Mouse (Mus musculus) kidney, embryonic 16.5 days (tissue): ENCODE measurements around the gene Arntl2. TPM values are rescaled to one million over a fixed set of nuclear protein-coding genes. Genes with fewer than 3 reads are reported as not detected.
"Not testable (repeated sequence)": the region's sequence is repeated elsewhere in the genome, so short reads cannot be mapped to it uniquely, and the experiment has no call there.

Experiments used
- ATAC-seq: fragments of 200-750 bp; cut with Nextera tagmentation; 2 replicates; pipeline ENCODE4 v1.8.0; 2017; ENCODE audit warnings: moderate TSS enrichment; ENCODE audit not compliant: low FRiP score, low TSS enrichment
- H3K27ac ChIP-seq: fragments of 300-500 bp; sonication (generic); 2 replicates; pipeline ENCODE4 v1.5.1; 2014; ENCODE audit warnings: low read length
- H3K27me3 ChIP-seq: fragments of 300-500 bp; sonication (generic); 2 replicates; pipeline ENCODE4 v1.6.1; 2014; ENCODE audit warnings: low read length, control low read depth, mixed read lengths; ENCODE audit not compliant: insufficient read depth
- H3K36me3 ChIP-seq: fragments of 300-500 bp; sonication (generic); 2 replicates; pipeline ENCODE4 v1.6.1; 2014; ENCODE audit warnings: low read length, control low read depth, mixed read lengths; ENCODE audit not compliant: insufficient read depth
- H3K4me1 ChIP-seq: fragments of 300-500 bp; sonication (generic); 2 replicates; pipeline ENCODE4 v1.6.1; 2014; ENCODE audit warnings: low read length, control low read depth, mixed read lengths; ENCODE audit not compliant: insufficient read depth
- H3K4me2 ChIP-seq: fragments of 300-500 bp; sonication (generic); replicated peaks from 2 replicates; pipeline ENCODE4 v1.6.1; 2014; ENCODE audit warnings: low read depth, low read length
- H3K4me3 ChIP-seq: fragments of 300-500 bp; sonication (generic); 2 replicates; pipeline ENCODE4 v1.5.1; 2014; ENCODE audit warnings: mild to moderate bottlenecking, low read length
- H3K9ac ChIP-seq: fragments of 300-500 bp; sonication (generic); replicated peaks from 2 replicates; pipeline ENCODE4 v1.6.1; 2014; ENCODE audit warnings: low read length
- H3K9me3 ChIP-seq: fragments of 300-500 bp; sonication (generic); 2 replicates; pipeline ENCODE4 v1.6.1; 2016; ENCODE audit warnings: low read length, control low read depth
- WGBS: fragments of 180-500 bp; shearing (Covaris S2); extraction: QIAGEN DNeasy Blood & Tissue Kit; methylation state at CpG from one replicate; pipeline ENCODE4 v1.1.7; 2014; 5-methylcytosine and 5-hydroxymethylcytosine counted together
- polyA plus RNA-seq: library from polyadenylated mRNA; unstranded; fragments of >200 nt; fragmentation: Nextera tagmentation; extraction: Ambion mirVana; gene quantifications from 2 replicates; pipeline ENCODE4 v1.2.1, GENCODE M21; 2015

Arntl2 gene
- polyA plus RNA-seq, 1 experiment from 2014 or later: 3.0 TPM

DNA sequence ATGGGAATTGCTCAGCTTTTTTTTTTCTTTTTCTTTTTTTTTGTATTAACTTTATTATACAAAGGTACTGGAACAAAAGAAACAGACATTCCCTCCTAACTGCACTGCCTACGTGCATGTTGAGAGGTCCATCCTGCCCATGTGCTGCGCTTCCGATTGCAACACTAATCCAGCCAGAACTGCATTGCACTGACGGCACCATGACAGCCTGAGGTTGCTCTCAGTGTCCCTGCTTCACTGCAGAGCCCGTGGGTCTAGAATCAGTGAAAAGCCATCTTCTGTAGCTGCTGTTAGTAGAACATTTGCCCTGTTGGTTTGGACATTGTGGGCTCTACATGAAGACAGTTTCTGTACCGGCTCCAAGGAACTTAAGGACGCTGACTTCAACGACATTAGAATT, 20.0 kb upstream of the Arntl2 start:
- not testable (repeated sequence) for H3K36me3 ChIP-seq, H3K4me3 ChIP-seq, H3K27ac ChIP-seq, H3K9me3 ChIP-seq, H3K27me3 ChIP-seq, H3K9ac ChIP-seq, ATAC-seq, H3K4me2 ChIP-seq, H3K4me1 ChIP-seq
- 79% methylated on average over 8 of the region's 8 CpGs for WGBS

DNA sequence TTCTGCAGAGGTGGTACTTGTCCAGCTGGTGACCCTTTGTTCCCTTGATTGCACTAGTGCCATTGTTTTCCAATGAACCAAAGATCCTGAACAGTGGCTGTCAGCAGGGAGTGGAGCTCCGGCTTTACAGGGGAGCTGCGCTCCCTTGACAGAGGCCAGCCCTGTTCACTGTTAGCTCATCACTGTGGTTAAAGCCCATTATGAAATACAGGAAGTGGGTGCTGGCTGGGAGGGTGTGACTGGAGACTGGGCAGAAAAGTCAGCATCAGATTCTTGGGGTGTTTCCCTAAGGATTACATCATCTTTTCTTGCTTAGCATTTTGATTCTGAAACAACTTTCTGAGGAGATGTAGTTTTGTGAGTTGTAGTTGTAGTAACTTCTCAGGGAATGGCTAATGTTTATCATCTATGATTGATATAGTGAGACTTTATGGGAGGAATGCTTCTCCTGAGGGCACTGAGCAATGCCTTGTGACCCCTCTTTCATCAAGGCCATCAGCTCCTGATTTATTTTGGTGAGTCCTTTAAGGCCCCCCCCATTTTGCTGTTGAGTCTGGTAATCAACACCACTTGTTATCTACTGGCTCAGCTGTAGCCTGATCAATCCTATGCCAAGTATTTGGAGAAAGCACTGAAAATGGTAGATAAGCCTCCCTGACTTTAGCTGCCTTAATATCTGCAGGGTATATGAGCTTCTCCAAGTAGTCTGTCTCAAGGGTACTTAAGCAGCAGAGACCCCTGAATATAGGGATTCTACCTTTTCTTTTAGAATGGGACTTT, 19.1 kb upstream of the Arntl2 start:
- Histone ChIP-seq H3K9me3 (no peaks in the 10 kb centered on the region), H3K4me1 (no peaks in the 10 kb centered on the region), H3K9ac (no peak overlapping the region), H3K4me2 (no peak overlapping the region), H3K36me3 (peaks cover 2% of the 10 kb centered on the region; the same call in 1 of the 2 replicates), H3K27me3 (no peaks in the 10 kb centered on the region), H3K4me3 (no peak overlapping the region), H3K27ac (no peak overlapping the region)
- no peak for ATAC-seq
- WGBS: 44% methylated on average over 2 of the region's 2 CpGs

DNA sequence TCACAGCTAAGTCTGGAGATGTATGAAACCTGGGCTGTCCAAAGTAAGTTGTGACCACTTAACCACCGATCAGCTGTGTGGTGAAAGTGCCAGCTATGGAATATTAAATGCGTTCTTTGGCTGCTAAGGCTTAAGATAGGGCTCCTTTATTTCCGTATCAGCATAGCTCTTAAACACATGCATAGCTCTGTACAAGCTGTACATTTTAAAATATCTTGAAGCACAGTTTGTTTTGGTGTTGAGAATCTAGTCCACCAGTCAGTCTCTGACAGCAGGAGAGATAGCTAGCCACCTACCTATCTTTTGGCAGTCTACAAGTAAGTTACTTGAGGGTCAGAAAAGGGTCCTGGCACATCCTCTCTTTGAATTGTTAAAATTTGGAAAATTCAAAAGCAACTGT, 17.8 kb upstream of the Arntl2 start:
- no peak for ATAC-seq
- Histone ChIP-seq H3K4me3 (no peak overlapping the region), H3K9ac (no peak overlapping the region), H3K27me3 (no peaks in the 10 kb centered on the region), H3K36me3 (peaks cover 2% of the 10 kb centered on the region; the same call in 1 of the 2 replicates), H3K4me2 (no peak overlapping the region), H3K4me1 (no peaks in the 10 kb centered on the region), H3K9me3 (no peaks in the 10 kb centered on the region), H3K27ac (no peak overlapping the region)
- WGBS: 93% methylated on average over 3 of the region's 3 CpGs

DNA sequence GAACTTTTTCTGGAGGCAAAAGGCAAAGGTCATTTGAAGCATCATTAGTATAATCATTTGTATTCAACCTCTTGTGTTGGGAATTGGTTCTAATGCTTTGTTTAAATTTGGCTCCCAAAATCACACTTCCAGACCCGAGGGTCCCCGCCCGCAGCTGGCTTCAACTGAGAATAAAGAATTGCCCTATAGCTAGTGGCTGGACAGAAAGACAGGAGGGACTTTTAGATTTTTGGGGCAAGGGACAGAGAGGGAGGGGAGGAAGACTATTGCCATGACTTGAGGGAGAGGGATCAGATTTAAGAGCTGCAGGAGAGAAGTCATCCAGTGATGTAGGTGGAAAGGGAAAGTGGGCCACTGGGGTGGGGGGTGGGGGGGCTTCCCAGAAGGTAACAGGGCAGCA, 14.3 kb upstream of the Arntl2 start:
- no peak for ATAC-seq
- peaks cover 3% of the 10 kb centered on the region; the same call in 1 of the 2 replicates for H3K9me3 ChIP-seq
- 0 out of 2 replicates have a peak, but pooled peaks cover 2% of the 10 kb centered on the region for H3K36me3 ChIP-seq
- no peaks in the 10 kb centered on the region for H3K27me3 ChIP-seq
- H3K4me2 ChIP-seq: no peak overlapping the region
- H3K9ac ChIP-seq: no peak overlapping the region
- 95% methylated on average over 3 of the region's 3 CpGs for WGBS
- H3K4me3 ChIP-seq: no peak overlapping the region
- H3K4me1 ChIP-seq: no peaks in the 10 kb centered on the region
- no peak overlapping the region for H3K27ac ChIP-seq

DNA sequence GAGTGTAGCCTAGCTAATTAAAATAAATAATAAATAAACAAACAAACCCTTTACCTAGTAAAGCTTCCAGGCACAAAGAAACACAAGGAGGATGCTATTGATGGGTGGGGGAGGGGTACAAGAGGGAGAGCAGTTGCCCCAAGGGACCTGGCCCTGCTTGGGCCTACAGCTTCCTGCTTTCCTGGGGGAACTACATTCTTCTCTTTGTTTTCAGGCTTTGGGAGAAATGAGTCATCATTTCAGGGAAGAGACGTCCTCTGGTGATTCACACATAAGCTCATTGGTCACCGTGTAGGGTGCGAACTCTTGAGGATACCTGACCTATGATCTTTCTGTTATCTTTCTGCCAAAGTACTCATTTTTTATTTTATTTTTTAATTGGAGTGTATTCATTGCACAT, 2.3 kb upstream of the Arntl2 start:
- no peaks in the 10 kb centered on the region for H3K36me3 ChIP-seq
- WGBS: 66% methylated on average over 3 of the region's 3 CpGs
- no peak overlapping the region for H3K4me2 ChIP-seq
- H3K9me3 ChIP-seq: no peaks in the 10 kb centered on the region
- ATAC-seq: no peak
- H3K9ac ChIP-seq: no peak overlapping the region
- no peak overlapping the region for H3K4me3 ChIP-seq
- 0 out of 2 replicates have a peak, but pooled peaks cover 6% of the 10 kb centered on the region for H3K4me1 ChIP-seq
- no peaks in the 10 kb centered on the region for H3K27me3 ChIP-seq
- no peak overlapping the region for H3K27ac ChIP-seq

DNA sequence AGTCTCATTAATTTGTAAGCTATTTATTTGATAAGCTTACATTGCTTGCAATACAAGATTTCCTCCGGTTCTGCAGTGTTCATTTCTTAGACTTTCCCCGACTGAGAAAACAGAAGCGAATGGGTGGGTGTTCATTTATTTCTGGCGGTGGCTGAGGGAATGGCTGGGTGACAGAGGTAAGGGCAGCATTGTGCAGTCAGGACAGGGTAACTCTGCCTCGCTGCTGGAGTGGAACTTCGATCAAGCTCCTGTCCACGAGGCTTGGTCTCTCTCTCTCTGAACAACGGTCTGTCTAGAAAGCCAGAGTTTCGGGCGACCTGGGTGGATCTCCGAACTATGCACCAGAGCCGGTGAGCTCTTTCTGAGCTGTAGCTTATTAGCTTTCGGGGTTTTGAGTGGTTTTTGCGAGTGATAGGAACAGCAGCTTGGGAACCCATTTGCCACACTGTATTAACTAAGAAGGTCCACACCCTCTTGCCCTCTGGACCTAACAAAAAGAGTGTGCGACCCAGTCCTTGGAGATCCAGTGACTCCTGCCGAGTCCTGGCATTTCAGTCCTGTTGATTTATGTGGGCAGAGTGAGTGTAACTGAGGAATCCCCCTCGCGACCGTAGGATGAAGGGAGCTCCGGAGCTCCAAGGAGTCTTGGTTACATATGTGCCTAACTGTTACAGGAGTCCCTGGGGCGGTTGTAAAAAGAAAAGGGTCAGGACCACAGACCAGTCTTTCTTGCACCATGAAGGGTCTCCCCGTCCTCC, 510 bp upstream of the Arntl2 start:
- no peak overlapping the region for H3K27ac ChIP-seq
- ATAC-seq: peak; percentile 46; the same call in 1 of the 2 replicates
- 0 out of 2 replicates have a peak, but pooled peaks cover 6% of the 10 kb centered on the region for H3K4me1 ChIP-seq
- peak overlapping the region; percentile 67 for H3K9ac ChIP-seq
- peak overlapping the region; percentile 55 for H3K4me3 ChIP-seq
- peak overlapping the region; percentile 79 for H3K4me2 ChIP-seq
- no peaks in the 10 kb centered on the region for H3K9me3 ChIP-seq
- no peaks in the 10 kb centered on the region for H3K27me3 ChIP-seq
- 8% methylated on average over 22 of the region's 22 CpGs for WGBS
- H3K36me3 ChIP-seq: no peaks in the 10 kb centered on the region

DNA sequence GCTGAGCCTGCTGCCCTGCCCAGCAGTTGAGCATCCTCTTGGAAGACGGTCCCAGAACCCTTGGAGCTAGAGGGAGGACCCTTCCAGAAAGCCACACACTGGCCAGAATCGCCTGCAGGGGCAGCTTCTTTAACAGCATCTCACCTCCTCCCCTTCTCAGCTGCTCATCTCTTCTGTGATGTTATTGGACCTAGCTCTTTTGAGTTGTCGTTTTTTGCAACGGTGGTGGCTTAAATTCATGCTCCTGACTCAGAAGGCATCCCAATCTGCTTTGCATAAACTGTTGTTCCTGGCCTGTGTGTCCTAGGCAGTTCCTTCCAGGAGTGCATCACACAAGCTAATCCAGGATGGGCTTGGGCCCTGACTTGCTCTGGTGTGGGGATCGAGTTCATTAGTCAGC, 1.6 kb downstream of the Arntl2 start:
- H3K4me3 ChIP-seq: no peak overlapping the region
- H3K9me3 ChIP-seq: no peaks in the 10 kb centered on the region
- ATAC-seq: no peak
- 0 out of 2 replicates have a peak, but pooled peaks cover 6% of the 10 kb centered on the region for H3K4me1 ChIP-seq
- H3K36me3 ChIP-seq: no peaks in the 10 kb centered on the region
- no peak overlapping the region for H3K4me2 ChIP-seq
- H3K9ac ChIP-seq: no peak overlapping the region
- H3K27ac ChIP-seq: no peak overlapping the region
- WGBS: 63% methylated on average over 5 of the region's 5 CpGs
- no peaks in the 10 kb centered on the region for H3K27me3 ChIP-seq

DNA sequence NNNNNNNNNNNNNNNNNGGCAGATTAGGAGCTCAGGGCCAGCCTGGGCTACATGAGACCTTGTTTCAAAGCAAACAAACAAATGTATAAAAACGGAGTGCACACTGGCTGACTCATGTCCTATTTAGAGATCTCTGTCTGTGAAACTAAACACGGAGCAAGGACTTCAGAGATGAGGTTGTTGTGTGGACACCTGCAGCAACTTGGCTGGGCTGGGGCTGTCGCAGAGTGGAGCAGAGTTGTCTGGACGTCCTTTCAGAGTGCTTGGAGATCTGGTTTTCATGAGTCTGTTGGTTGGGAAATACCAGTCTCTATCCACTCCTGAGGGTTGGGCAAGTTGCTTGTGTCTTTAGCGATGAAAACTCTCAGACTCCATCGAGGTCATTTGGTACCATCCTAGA, 14.1 kb downstream of the Arntl2 start:
- 93% methylated on average over 6 of the region's 6 CpGs for WGBS
- no peak for ATAC-seq

DNA sequence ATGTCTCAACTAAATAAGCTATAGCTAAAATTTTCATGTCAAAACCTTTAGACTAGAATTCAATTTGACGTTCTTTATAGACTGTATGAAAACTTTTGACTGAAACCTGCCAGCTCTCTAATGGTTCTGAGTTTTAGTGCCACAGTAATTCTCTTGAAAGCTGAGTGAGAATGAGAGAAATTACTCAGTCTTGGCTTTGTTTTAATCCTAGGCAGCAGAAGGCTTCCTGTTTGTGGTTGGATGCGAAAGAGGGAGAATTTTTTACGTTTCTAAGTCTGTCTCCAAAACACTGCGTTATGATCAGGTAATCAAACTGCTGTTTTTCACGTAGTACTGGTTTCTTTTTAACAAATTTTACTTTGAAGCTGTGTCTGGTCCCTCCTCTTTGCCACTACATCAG, 17.2 kb downstream of the Arntl2 start:
- Histone ChIP-seq H3K36me3 (peaks cover 2% of the 10 kb centered on the region; the same call in 1 of the 2 replicates), H3K27ac (no peak overlapping the region), H3K4me2 (no peak overlapping the region), H3K9ac (no peak overlapping the region), H3K4me1 (no peaks in the 10 kb centered on the region), H3K27me3 (no peaks in the 10 kb centered on the region), H3K9me3 (no peaks in the 10 kb centered on the region), H3K4me3 (no peak overlapping the region)
- WGBS: 93% methylated on average over 5 of the region's 5 CpGs
- no peak for ATAC-seq

More for the DNA sequence above, 14.1 kb downstream of the Arntl2 start:
- Histone ChIP-seq H3K9me3 (no peaks in the 10 kb centered on the region), H3K27me3 (no peaks in the 10 kb centered on the region), H3K4me2 (no peak overlapping the region), H3K27ac (no peak overlapping the region), H3K9ac (no peak overlapping the region), H3K4me3 (no peak overlapping the region), H3K4me1 (no peaks in the 10 kb centered on the region), H3K36me3 (peaks cover 2% of the 10 kb centered on the region; the same call in 1 of the 2 replicates)
